Mouse (Mus musculus) small intestine, adult 2 months (tissue): ENCODE measurements around the gene Osgin1.

Experiments
- CTCF ChIP-seq: fragments of 200-500 bp; IDR thresholded peaks from 2 replicates; pipeline ENCODE4 v1.5.1; 2012; ENCODE audit warnings: low read depth, mild to moderate bottlenecking, control low read depth, inconsistent platforms, low read length, moderate library complexity, mixed read lengths; ENCODE audit not compliant: insufficient replicate concordance, insufficient read length; ENCODE audit errors: extremely low read depth
- POLR2A ChIP-seq: fragments of 200-500 bp; IDR thresholded peaks from 2 replicates; pipeline ENCODE4 v1.6.1; 2012; ENCODE audit warnings: low read depth, mild to moderate bottlenecking, control low read depth, inconsistent platforms, low read length, moderate library complexity

- TF ChIP-seq POLR2A, result no peak
- TF ChIP-seq CTCF, result no peak
Observed at GRCm38 (mm10) chr8:119427634-119428349, 6.1 kb upstream of the Osgin1 start.
